Mouse (Mus musculus): ENCODE data around the gene Prickle2.

GRCm38 (mm10) chr6:92663433-92663832 is 42.5 kb downstream of the Prickle2 start:
- TF ChIP-seq CTCF (IDR thresholded peaks at IDR 0.05; ENCODE audit: low read depth, low read length) (no peak), POLR2AphosphoS5 (IDR thresholded peaks at IDR 0.05; ENCODE audit: insufficient replicate concordance, low read depth, low read length) (no peak), GATA1 (IDR thresholded peaks at IDR 0.05; ENCODE audit: borderline replicate concordance, low read length) (no peak), GATA2 (IDR thresholded peaks at IDR 0.05; ENCODE audit: borderline replicate concordance, low read depth, low read length) (no peak)

All from G1E (cell line).